Mouse (Mus musculus) layer of hippocampus, postnatal 10 days (tissue): Measurements from ENCODE around the gene Lrch3. TPM values are rescaled to one million over a fixed set of nuclear protein-coding genes. Genes with fewer than 3 reads are reported as not detected.
"Not testable (repeated sequence)": the region's sequence is repeated elsewhere in the genome, so short reads cannot be mapped to it uniquely, and the experiment has no call there.

Experiments
- DNase-seq, 2 experiments: peaks; one replicate each; pipeline ENCODE4 v3.0.0; 2021; ENCODE audit warnings: low spot score in 2 of 2
- total RNA-seq, 2 experiments: library from RNA; stranded (reverse); gene quantifications; 2 replicates each; pipeline ENCODE4 v1.2.3; 2021

Gene Lrch3
- total RNA-seq, 2 experiments from 2014 or later = 34.3 to 37.1 TPM

- no peak for DNase-seq
Observed at GRCm38 (mm10) chr16:32913212-32913611, 688 bp upstream of the Lrch3 start.

- DNase-seq = no peak
Observed at GRCm38 (mm10) chr16:32915292-32916068, 1.6 kb downstream of the Lrch3 start.

GRCm38 (mm10) chr16:32926629-32927028 is 12.7 kb downstream of the Lrch3 start:
- not testable (repeated sequence) for DNase-seq

GRCm38 (mm10) chr16:32927044-32927443 is 13.1 kb downstream of the Lrch3 start:
- no peak for DNase-seq

DNA sequence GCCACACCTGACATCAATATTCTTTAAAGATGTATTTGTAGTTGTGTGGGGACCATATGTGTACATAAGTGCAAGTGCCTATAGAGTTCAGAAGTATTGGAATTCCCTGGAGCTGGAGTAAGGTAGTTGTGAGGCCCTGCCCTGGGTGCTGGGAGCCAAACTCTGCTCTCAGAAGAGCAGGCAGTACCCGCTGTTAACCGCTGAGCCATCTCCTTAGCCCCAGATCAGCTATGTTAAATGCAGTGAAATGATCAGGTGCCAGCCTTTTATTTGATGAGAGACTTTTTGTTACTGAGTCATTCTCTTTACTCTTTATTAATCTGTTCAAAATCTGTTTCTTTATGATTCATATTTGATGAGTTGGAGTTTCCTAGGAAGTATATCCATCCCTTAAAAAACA is 16.0 kb downstream of the Lrch3 start:
- DNase-seq = no peak

DNA sequence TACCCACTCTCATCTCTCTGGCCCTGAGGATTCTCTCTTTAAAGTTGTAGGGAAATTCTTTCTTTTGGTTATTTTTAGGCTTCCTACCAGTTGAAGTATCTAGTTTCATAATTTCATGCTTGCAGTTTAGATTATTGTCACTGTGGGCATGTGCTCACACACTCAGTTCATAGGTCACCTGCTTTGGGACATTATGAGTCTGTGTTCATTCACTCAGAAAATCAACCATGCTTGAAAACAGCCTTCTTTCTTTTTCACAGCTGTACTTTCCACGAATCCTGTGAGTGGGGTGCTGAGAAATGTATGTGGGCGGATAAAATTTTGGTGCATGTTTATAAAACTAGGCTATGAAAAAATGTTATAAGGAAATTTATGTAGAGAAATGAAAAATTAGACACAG is 20.6 kb downstream of the Lrch3 start:
- no peak for DNase-seq

DNA sequence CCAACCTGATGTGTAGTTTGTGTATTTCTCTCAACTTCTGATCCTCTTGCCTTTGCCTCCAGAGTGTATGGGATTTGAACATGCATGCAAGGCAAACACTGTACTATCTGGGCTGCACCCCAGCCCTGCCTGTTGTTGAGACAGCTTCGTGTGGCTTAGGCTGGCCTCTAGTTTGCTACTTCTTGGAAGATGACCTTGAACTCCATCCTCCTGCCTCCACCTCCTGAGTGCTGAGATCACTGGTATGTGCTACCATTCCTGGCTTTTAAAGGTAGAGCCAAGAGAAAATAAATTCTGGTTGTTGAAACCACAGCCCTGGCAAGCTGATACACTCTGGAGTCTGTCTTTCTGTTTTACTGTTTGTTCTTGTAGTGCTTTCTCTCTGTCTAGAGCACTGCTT is 21.2 kb downstream of the Lrch3 start:
- no peak for DNase-seq

GRCm38 (mm10) chr16:32937358-32937757 is 23.5 kb downstream of the Lrch3 start:
- DNase-seq = no peak

DNA sequence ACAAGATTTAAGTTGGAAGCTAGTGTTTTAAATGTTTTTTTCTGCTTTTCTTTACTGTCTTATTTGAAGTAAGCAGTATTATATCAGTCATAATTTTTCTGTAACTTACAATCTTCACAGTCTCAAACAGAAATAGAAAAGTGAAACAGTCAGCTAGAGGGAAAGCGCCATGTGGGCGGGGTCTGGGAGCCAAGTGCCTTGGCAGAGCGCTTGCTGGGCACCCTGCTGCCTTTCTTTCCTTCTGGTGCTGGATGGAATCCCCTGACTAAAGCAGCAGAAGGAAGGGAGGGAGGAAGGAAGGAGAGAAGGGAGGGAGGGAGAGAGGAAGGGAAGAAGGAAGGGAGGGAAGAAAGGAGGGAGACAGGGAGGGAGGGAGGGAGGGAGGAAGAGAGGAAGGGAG is 25.4 kb downstream of the Lrch3 start:
- DNase-seq = peak; percentile 24 to 44

DNA sequence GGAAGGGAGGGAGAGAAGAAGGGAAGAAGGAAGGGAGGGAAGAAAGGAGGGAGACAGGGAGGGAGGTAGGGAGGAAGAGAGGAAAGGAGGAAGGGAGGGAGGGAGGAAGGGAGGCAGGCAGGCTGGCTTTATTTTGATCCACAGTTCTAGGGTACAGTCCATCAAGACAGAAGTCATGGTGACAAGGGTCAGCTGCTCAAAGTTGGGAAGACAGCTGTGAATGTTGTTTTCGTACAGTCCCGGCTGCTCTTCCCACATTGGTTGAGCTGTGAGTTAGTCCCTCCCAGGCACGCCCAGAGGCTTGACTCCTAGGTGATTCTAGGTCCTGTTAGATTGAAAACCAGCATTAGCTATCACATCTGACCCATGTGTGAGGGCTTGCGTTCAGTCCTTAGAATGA is 25.8 kb downstream of the Lrch3 start:
- not testable (repeated sequence) for DNase-seq

DNA sequence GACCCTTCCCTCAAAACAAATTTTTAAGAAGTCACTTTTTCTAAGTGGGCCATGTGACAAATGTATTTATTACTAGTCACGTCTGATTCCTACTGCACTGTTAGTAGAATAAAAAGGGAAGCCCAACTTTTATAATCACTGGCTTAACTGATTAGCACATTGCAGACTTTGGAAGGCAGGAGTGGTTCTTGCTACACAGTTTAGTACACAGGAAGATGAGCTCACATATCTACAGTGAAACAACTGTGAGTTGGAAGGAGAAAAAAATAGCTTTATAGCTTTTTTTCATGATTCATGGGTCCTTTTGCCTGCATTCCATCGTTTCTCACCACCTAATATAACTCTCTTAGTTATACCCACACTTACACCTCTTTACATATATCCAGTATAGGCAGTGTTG is 27.3 kb downstream of the Lrch3 start:
- not testable (repeated sequence) for DNase-seq

- no peak for DNase-seq
Observed at GRCm38 (mm10) chr16:32942694-32943093, 28.8 kb downstream of the Lrch3 start.

- no peak for DNase-seq
Observed at GRCm38 (mm10) chr16:32945379-32945778, 31.5 kb downstream of the Lrch3 start.

DNA sequence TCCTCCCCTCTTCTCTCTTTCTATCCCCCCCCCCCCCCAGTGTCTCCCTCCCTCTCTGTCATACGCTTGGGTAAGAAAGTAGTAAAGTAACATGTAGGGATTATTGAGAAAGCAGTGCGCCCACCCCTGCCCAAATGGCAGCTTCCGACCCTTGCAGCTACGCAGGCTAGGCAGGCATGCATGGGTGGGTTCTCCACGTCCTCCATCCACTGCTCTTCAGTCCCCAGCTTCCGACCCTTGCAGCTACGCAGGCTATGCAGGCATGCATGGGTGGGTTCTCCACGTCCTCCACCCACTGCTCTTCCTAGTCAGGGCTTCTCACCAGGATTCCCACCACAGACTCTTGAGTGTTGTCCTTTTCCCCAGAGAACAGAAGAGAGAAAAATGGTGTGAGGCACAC is 34.1 kb downstream of the Lrch3 start:
- DNase-seq = no peak

- DNase-seq = no peak
Observed at GRCm38 (mm10) chr16:32948656-32949055, 34.8 kb downstream of the Lrch3 start.

- no peak for DNase-seq
Observed at GRCm38 (mm10) chr16:32949281-32949680, 35.4 kb downstream of the Lrch3 start.

DNA sequence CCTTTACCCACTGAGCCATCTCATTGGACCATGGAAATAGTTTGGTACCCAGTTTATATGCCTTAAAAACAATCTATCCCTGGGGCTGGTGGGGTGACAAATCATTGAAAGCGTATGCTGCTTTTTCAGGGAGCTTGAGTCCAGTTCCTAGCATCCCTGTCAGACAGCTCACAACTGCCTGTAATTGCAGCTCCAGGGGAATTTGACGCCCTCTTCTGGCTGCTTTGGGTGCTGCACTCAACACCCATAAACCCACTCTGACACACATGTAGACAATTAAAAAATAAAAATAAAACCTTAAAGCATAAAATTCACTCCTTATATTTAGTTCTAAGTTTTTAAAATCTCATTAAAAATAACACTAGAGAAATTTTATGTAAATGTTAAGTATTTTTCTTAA is 37.2 kb downstream of the Lrch3 start:
- no peak for DNase-seq

GRCm38 (mm10) chr16:32953806-32954205 is 39.9 kb downstream of the Lrch3 start:
- no peak for DNase-seq

DNA sequence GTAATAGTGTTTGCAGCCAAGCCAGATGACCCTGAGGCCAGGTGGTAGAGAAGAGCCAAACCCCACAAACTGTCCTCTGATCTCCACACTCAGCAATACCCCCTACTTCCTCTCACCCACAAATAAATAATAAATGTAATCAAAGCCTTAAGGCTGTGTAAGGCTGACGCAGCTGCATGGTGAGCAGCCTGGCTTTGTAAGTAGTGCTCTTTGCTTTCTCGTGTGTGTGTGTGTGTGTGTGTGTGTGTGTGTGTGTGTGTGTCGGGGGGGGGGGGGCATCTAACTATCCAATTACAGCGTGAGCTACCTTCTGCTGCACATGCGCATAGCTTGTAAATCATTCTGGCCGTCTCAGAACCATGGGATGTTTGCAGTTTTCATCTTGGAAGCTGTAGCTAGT is 40.4 kb downstream of the Lrch3 start:
- no peak for DNase-seq

DNA sequence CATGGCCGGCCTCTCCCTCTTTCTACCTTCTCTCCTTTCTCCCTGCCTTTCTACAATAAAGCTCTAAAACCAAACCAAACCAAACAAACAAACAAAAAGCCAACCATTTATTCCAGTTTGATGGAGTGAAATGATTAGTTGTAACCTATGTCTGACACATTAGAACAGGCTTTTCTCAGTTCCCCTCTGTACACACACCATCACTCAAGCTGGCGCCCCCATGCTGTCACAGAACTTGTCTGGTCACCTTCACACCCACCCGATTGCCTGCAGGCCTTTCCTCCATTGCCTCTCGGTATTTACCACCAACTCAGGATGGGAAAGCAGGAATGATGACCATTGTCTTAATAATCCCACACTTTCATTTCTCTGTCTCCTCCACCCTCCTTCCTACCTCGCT is 43.0 kb downstream of the Lrch3 start:
- DNase-seq = no peak

DNA sequence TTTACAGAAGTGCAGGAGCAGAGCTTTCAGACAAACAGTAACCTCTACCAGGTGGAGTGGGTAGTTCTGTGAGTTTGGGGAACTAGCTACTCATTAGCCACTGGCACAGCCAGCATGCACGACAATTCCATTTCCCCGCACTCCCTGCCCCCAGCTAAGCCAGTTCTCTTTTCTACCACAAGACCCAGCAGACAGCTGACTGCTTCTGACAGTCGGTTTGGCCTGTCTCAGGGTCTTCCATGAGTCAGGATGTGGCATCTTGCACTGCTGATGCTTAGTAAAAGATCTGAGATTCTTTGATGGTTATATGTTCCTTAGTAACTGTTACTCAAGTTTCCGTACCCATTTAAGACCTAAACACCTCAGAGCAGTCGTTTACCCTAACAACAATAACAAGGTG is 58.6 kb downstream of the Lrch3 start:
- no peak for DNase-seq

GRCm38 (mm10) chr16:32973047-32973446 is 59.1 kb downstream of the Lrch3 start:
- no peak for DNase-seq

- no peak for DNase-seq
Observed at GRCm38 (mm10) chr16:32980227-32980626, 66.3 kb downstream of the Lrch3 start.
